Mouse (Mus musculus): Measurements from ENCODE around the gene Zar1l.

- peak; percentile 82; the same call in 1 of the 2 replicates for TF ChIP-seq CTCF (IDR thresholded peaks at IDR 0.05; ENCODE audit: extremely low read depth, insufficient read length, insufficient replicate concordance, low read depth, low read length)
- no peak for TF ChIP-seq POLR2A (IDR thresholded peaks at IDR 0.05; ENCODE audit: low read depth, low read length)
These were observed 22.2 kb downstream of the Zar1l start for GRCm38 (mm10) chr5:150495792-150496191.

Data from small intestine, adult 2 months (tissue).